Mouse (Mus musculus) neural tube, embryonic 13.5 days (tissue): Measurements from ENCODE around the gene St6galnac4. TPM values are rescaled to one million over a fixed set of nuclear protein-coding genes. Genes with fewer than 3 reads are reported as not detected.

Experiments used
- ATAC-seq: fragments of 200-750 bp; cut with Nextera tagmentation; 2 replicates; pipeline ENCODE4 v1.8.0; 2017; ENCODE audit warnings: low read depth, mild to moderate bottlenecking, moderate TSS enrichment, moderate library complexity
- H3K27ac ChIP-seq: fragments of 300-500 bp; sonication (generic); replicated peaks from 2 replicates; pipeline ENCODE4 v1.5.1; 2015; ENCODE audit warnings: moderate library complexity, mild to moderate bottlenecking, inconsistent platforms
- H3K27me3 ChIP-seq: fragments of 300-500 bp; sonication (generic); 2 replicates; pipeline ENCODE4 v1.6.1; 2015; ENCODE audit warnings: mild to moderate bottlenecking, inconsistent platforms
- H3K36me3 ChIP-seq: fragments of 300-500 bp; sonication (generic); 2 replicates; pipeline ENCODE4 v1.6.1; 2015; ENCODE audit warnings: mild to moderate bottlenecking, inconsistent platforms
- H3K4me1 ChIP-seq: fragments of 300-500 bp; sonication (generic); replicated peaks from 2 replicates; pipeline ENCODE4 v1.6.1; 2015; ENCODE audit warnings: inconsistent platforms
- H3K4me2 ChIP-seq: fragments of 300-500 bp; sonication (generic); 2 replicates; pipeline ENCODE4 v1.6.1; 2015; ENCODE audit warnings: inconsistent platforms, mild to moderate bottlenecking, moderate library complexity
- H3K4me3 ChIP-seq: fragments of 300-500 bp; sonication (generic); 2 replicates; pipeline ENCODE4 v1.5.1; 2015; ENCODE audit warnings: mild to moderate bottlenecking, inconsistent platforms
- H3K9ac ChIP-seq: fragments of 300-500 bp; sonication (generic); 2 replicates; pipeline ENCODE4 v1.6.1; 2015; ENCODE audit warnings: moderate library complexity, mild to moderate bottlenecking, inconsistent platforms
- H3K9me3 ChIP-seq: fragments of 300-500 bp; sonication (generic); 2 replicates; pipeline ENCODE4 v1.6.1; 2016; ENCODE audit warnings: inconsistent platforms
- WGBS: fragments of 180-500 bp; shearing (Covaris S2); methylation state at CpG from one replicate; pipeline ENCODE4 v1.1.7; 2015; 5-methylcytosine and 5-hydroxymethylcytosine counted together
- polyA plus RNA-seq: library from polyadenylated mRNA; unstranded; fragments of >200 nt; fragmentation: Nextera tagmentation; extraction: Ambion mirVana; gene quantifications from 2 replicates; pipeline ENCODE4 v1.2.1, GENCODE M21; 2015

The St6galnac4 gene
- polyA plus RNA-seq, 1 experiment from 2014 or later, result 25.3 TPM

DNA sequence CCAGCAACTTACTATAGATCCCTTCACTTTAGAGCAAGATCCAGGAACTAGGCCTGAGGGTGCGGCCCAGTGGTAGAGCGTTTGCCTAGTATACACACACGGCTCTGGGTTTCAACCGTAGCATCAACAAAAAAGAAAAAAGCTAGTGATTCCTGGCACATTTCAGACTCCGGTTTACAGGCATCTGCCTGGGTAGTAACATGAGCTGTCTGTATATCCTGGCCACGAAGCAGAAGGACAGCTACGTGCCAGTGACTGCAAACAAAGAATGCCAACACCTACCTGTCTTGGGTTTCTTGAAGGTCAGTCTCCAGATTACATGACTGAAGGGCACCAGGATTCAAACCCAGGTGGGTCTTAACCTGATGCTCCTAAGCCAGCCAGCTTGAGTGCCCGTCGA, 37.7 kb upstream of the St6galnac4 start:
- no peak overlapping the region for H3K4me2 ChIP-seq
- no peaks in the 10 kb centered on the region for H3K27me3 ChIP-seq
- H3K27ac ChIP-seq, result no peak overlapping the region
- no peak for ATAC-seq
- peaks cover 18% of the 10 kb centered on the region; the same call in 1 of the 2 replicates for H3K4me1 ChIP-seq
- 87% methylated on average over 9 of the region's 9 CpGs for WGBS
- H3K4me3 ChIP-seq, result no peak overlapping the region
- H3K36me3 ChIP-seq, result no peaks in the 10 kb centered on the region
- H3K9ac ChIP-seq, result no peak overlapping the region
- H3K9me3 ChIP-seq, result no peaks in the 10 kb centered on the region

DNA sequence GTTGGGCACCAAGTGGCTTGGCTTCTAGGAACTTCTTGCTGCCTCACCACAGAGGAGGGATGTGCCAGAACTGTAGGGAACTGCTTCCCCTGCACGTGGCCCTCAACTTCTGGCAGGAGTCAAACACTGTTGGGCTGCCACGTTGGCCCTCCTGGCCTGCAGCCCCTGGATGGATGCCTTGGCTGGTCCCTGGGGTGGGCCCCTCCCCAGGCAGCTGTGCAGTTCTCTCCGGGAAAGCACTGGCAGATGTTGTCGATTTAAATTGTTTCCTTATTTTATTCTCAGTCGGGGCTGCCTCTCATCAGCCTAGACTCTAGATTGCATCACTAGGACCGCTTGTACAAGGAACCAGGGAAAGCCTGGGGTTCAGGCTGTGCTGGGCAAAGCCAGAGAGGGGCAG, 37.1 kb upstream of the St6galnac4 start:
- Histone ChIP-seq H3K4me3 (no peak overlapping the region), H3K9ac (no peak overlapping the region), H3K27ac (no peak overlapping the region), H3K27me3 (no peaks in the 10 kb centered on the region), H3K9me3 (no peaks in the 10 kb centered on the region), H3K36me3 (no peaks in the 10 kb centered on the region), H3K4me1 (peaks cover 18% of the 10 kb centered on the region; the same call in 1 of the 2 replicates), H3K4me2 (no peak overlapping the region)
- no peak for ATAC-seq
- 70% methylated on average over 6 of the region's 6 CpGs for WGBS

- ATAC-seq, result no peak
- no peaks in the 10 kb centered on the region for H3K9me3 ChIP-seq
- no peak overlapping the region for H3K27ac ChIP-seq
- H3K36me3 ChIP-seq, result no peaks in the 10 kb centered on the region
- 88% methylated on average over 5 of the region's 5 CpGs for WGBS
- H3K4me3 ChIP-seq, result no peak overlapping the region
- no peak overlapping the region for H3K4me2 ChIP-seq
- no peaks in the 10 kb centered on the region for H3K27me3 ChIP-seq
- H3K9ac ChIP-seq, result no peak overlapping the region
- H3K4me1 ChIP-seq, result peaks cover 32% of the 10 kb centered on the region
Observed at GRCm38 (mm10) chr2:32551236-32551635, 35.7 kb upstream of the St6galnac4 start.

DNA sequence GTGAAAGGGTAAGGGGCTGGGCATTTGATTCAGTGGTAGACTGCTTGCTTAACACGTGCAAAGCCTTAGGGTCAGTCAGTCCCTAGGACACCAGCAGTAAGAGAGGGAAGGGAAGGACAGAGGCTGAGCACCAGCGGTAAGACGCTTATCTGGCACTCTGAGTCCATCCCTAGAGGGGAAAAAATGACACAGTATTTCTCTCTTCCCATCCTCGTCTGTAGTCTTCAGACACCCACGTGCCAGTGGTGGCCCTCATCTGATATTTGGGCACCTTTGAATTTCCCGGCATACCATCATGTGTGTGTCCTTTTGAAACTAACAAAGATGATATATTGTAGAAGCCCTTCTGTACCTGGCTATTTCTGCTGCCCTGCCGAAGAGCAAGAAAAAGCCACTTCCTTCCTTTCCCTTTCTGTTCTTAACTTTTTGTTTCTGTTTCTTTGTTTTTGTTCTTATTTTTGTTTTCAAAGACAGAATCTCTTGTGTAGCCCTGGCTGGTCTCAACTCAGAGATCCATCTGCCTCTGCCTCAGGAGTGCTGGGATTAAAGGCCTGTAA, 33.2 kb upstream of the St6galnac4 start:
- H3K4me3 ChIP-seq, result no peak overlapping the region
- H3K36me3 ChIP-seq, result no peaks in the 10 kb centered on the region
- 83% methylated on average over 7 of the region's 7 CpGs for WGBS
- H3K27ac ChIP-seq, result no peak overlapping the region
- ATAC-seq, result no peak
- no peaks in the 10 kb centered on the region for H3K9me3 ChIP-seq
- no peak overlapping the region for H3K4me2 ChIP-seq
- peaks cover 55% of the 10 kb centered on the region for H3K4me1 ChIP-seq
- no peak overlapping the region for H3K9ac ChIP-seq
- no peaks in the 10 kb centered on the region for H3K27me3 ChIP-seq

GRCm38 (mm10) chr2:32555484-32555883, 31.4 kb upstream of the St6galnac4 start:
- Histone ChIP-seq H3K27me3 (no peaks in the 10 kb centered on the region), H3K9ac (peak overlapping the region; percentile 26; the same call in 1 of the 2 replicates), H3K4me1 (peaks cover 59% of the 10 kb centered on the region), H3K36me3 (no peaks in the 10 kb centered on the region), H3K27ac (peak overlapping the region; percentile 54), H3K4me3 (no peak overlapping the region), H3K4me2 (no peak overlapping the region), H3K9me3 (no peaks in the 10 kb centered on the region)
- ATAC-seq, result no peak
- 40% methylated on average over 4 of the region's 4 CpGs for WGBS

DNA sequence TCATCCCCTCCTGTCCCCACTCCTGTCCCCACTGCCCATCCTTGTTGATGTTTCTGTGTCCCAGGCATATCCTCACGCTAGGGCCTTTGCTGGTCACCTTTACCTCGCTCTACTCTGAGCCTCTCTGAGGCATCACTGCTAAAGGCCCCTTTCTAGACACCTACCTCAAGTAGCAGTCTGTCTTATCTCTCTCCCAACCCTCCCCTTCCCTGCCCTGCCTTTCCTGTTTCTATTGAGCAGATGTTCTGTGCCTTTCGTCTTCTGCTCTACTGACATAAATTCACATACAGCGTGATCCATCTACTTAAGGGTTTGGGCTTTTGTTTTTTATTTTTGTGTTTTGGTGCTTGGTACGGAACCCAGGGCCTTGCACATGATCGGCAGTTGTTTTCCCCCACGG, 30.9 kb upstream of the St6galnac4 start:
- H3K4me3 ChIP-seq, result no peak overlapping the region
- H3K27me3 ChIP-seq, result no peaks in the 10 kb centered on the region
- H3K4me1 ChIP-seq, result peaks cover 59% of the 10 kb centered on the region
- H3K4me2 ChIP-seq, result no peak overlapping the region
- 0 out of 2 replicates have a peak overlapping the region, but pooled peaks have one; percentile 26 for H3K9ac ChIP-seq
- peak overlapping the region; percentile 54 for H3K27ac ChIP-seq
- H3K9me3 ChIP-seq, result no peaks in the 10 kb centered on the region
- ATAC-seq, result no peak
- no peaks in the 10 kb centered on the region for H3K36me3 ChIP-seq
- WGBS, result 63% methylated on average over 7 of the region's 7 CpGs

DNA sequence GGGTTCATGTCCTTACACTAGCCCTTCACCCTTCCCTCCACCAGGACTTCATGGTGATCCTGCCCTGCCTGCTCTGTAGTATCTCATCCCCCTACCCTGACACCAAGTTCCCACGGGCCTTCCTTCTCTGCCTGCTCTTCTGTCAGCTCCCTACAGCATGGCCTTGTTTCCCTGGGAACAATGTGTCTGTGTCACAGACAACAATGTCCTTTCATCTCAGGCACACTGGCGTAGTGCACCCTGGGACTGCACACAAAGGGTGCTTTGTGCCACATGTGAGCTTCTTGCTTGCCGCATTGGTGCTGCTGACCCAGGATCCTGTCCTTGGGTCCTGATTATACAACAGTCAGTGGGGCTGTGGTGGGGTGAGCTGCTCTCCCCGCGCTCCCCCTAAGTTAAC, 27.3 kb upstream of the St6galnac4 start:
- no peak overlapping the region for H3K4me3 ChIP-seq
- H3K4me1 ChIP-seq, result peaks cover 59% of the 10 kb centered on the region
- peaks cover 27% of the 10 kb centered on the region for H3K36me3 ChIP-seq
- no peaks in the 10 kb centered on the region for H3K9me3 ChIP-seq
- peak overlapping the region; percentile 41 for H3K9ac ChIP-seq
- peak; percentile 88 for ATAC-seq
- WGBS, result 15% methylated on average over 5 of the region's 5 CpGs
- H3K27ac ChIP-seq, result peak overlapping the region; percentile 79
- no peaks in the 10 kb centered on the region for H3K27me3 ChIP-seq
- no peak overlapping the region for H3K4me2 ChIP-seq

GRCm38 (mm10) chr2:32566536-32567063, 20.3 kb upstream of the St6galnac4 start:
- Histone ChIP-seq H3K36me3 (peaks cover 59% of the 10 kb centered on the region), H3K27me3 (no peaks in the 10 kb centered on the region), H3K27ac (no peak overlapping the region), H3K4me1 (peaks cover 10% of the 10 kb centered on the region), H3K9ac (no peak overlapping the region), H3K9me3 (no peaks in the 10 kb centered on the region), H3K4me3 (no peak overlapping the region), H3K4me2 (no peak overlapping the region)
- ATAC-seq, result no peak
- 49% methylated on average over 4 of the region's 4 CpGs for WGBS

DNA sequence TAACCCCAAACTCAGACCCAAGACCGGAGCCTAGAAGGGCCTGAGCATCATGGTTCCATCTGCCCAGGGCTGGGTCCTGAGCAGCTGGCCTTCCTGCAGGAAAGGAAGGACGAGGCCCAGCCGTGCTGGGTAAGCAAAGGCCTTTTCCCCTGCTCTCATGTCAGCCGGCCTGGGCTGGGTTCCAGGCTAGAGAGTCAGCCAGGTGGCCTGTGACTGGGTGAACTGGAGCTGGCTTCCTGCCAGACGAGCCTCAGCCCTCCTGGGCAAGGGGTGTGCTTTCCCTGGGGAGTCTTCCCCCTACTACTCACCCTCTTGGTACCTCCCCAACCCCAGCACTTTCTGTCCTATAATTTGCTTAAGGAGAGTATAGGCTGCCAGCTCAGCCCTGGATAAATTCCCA, 18.7 kb upstream of the St6galnac4 start:
- H3K36me3 ChIP-seq, result peaks cover 55% of the 10 kb centered on the region
- H3K9me3 ChIP-seq, result no peaks in the 10 kb centered on the region
- H3K9ac ChIP-seq, result no peak overlapping the region

DNA sequence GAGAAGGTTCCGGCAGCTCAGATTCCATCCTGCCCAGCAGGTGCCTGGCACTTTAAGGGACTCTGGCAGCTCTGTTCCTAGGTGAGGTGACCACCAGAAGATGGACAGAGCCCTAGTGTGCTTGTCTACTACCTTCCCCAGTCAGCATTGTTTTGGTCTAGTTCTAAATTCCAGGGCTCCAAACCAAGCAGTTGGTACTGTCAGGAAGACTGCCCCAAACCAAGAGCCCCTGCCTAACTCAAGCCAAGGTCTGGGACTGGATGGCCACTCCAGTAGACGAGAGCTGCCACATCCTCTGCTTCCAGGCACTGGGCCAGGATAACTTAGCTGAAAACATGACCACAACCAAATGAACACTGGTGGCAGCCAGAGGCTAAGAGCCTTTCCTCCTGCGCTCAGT, 18.0 kb upstream of the St6galnac4 start:
- Histone ChIP-seq H3K4me1 (peaks cover 19% of the 10 kb centered on the region), H3K4me2 (no peak overlapping the region), H3K27me3 (no peaks in the 10 kb centered on the region), H3K36me3 (peaks cover 53% of the 10 kb centered on the region), H3K9me3 (no peaks in the 10 kb centered on the region), H3K4me3 (no peak overlapping the region), H3K9ac (no peak overlapping the region), H3K27ac (no peak overlapping the region)
- WGBS, result 91% methylated on average over 3 of the region's 3 CpGs
- ATAC-seq, result no peak

More for the DNA sequence above, 18.7 kb upstream of the St6galnac4 start:
- no peaks in the 10 kb centered on the region for H3K27me3 ChIP-seq
- ATAC-seq, result no peak
- H3K27ac ChIP-seq, result no peak overlapping the region
- H3K4me1 ChIP-seq, result peaks cover 19% of the 10 kb centered on the region
- H3K4me3 ChIP-seq, result no peak overlapping the region
- no peak overlapping the region for H3K4me2 ChIP-seq
- 67% methylated on average over 5 of the region's 5 CpGs for WGBS

DNA sequence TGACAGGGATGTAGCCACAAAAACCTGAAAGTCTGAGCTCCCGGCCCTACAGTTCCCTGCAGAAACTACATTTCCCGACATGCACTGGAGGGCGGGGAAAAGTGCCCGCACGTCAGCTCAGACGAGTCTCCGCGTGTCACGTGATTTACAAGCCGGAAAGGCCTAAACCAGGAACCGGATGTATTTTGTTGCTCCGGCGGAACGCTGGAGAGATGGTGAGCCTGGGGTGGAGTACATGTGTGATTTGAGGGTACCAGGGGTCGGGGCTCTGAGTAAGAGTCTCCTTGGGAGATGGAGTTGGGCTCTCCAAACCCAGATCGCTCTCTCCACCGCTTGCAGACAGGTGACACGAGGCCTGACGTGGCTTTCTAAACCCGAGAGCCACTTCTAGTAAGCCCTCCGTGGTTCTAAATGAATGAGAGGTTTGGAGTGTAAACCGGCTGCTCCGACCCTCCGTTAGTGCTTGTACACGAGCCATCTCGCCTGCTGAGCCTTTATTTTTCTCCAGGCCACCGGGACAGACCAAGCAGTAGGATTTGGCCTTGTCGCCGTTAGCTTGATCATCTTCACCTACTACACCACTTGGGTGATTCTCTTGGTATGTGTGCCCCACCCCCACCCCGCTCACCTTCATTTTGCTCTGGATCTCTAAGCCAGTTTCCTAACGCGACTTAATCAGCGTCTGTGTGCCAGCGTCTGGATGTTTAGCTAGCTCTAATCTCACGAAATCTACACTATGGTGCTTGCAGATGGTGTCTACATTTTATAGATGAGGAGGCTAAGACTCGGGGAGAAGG, 16.0 kb upstream of the St6galnac4 start, which contains the start of gene Dpm2:
Gene Dpm2, plus strand, starts transcription at position 161 of the 797 bp plus-strand sequence.
- peaks cover 33% of the 10 kb centered on the region for H3K36me3 ChIP-seq
- peak within 1 kb of the TSS; percentile 85 for H3K9ac ChIP-seq
- H3K4me1 ChIP-seq, result peaks cover 28% of the 10 kb centered on the region
- H3K4me3 ChIP-seq, result peak within 1 kb of the TSS; percentile 82
- peak; percentile 62 for ATAC-seq
- no peaks in the 10 kb centered on the region for H3K9me3 ChIP-seq
- H3K27me3 ChIP-seq, result no peaks in the 10 kb centered on the region
- H3K4me2 ChIP-seq, result peak within 1 kb of the TSS; percentile 95
- WGBS, result 1% methylated on average over 36 of the region's 36 CpGs
- peak within 1 kb of the TSS; percentile 55 for H3K27ac ChIP-seq

DNA sequence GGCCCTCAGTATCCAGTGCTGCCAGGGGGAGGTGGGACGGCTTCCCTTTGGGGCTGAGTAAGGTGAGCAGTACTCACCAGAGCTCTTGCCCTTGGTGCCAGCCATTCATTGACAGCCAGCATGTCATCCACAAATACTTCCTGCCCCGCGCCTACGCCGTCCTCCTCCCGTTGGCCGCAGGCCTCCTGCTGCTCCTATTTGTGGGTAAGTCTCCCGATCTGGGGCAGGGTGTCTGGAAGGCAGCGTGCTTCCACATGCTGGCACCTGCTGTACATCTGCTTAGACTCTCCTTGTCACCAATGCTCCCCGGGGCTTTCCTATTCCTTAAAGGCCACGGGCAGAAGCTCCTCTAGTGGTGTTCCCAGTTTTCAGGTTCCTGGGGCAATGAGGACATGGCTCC, 14.7 kb upstream of the St6galnac4 start:
- Histone ChIP-seq H3K4me1 (peaks cover 32% of the 10 kb centered on the region), H3K36me3 (peaks cover 24% of the 10 kb centered on the region), H3K27me3 (peaks cover 8% of the 10 kb centered on the region), H3K9me3 (no peaks in the 10 kb centered on the region), H3K9ac (0 out of 2 replicates have a peak overlapping the region, but pooled peaks have one; percentile 85), H3K4me2 (peak overlapping the region; percentile 95; the same call in 1 of the 2 replicates), H3K27ac (no peak overlapping the region), H3K4me3 (no peak overlapping the region)
- WGBS, result 86% methylated on average over 11 of the region's 11 CpGs
- no peak for ATAC-seq
